Mouse (Mus musculus): ENCODE results near the gene Hsd17b14. TPM values are rescaled to one million over a fixed set of nuclear protein-coding genes. Genes with fewer than 3 reads are reported as not detected.

The Hsd17b14 gene
- total RNA-seq, 2 experiments from 2014 or later: 1.0 to 1.3 TPM

- peak; percentile 26; the same call in 1 of the 2 replicates for TF ChIP-seq CTCF (IDR thresholded peaks at IDR 0.05)
- peak overlapping the region; percentile 83 for H3K4me3 ChIP-seq
Observed at GRCm38 (mm10) chr7:45538163-45539041, 16.3 kb upstream of the Hsd17b14 start.

GRCm38 (mm10) chr7:45539095-45539494 is 15.6 kb upstream of the Hsd17b14 start:
- DNase-seq: no peak
- intact Hi-C loops (cut with DNase I): no loop called here
- Histone ChIP-seq H3K4me3 (no peak overlapping the region), H3K27ac (no peak overlapping the region)
- TF ChIP-seq CTCF (IDR thresholded peaks at IDR 0.05): no peak

More at GRCm38 (mm10) chr7:45538163-45539041, 16.3 kb upstream of the Hsd17b14 start:
- peak; percentile 59 for DNase-seq
- H3K27ac ChIP-seq: peak overlapping the region; percentile 71
- intact Hi-C loops (cut with DNase I): no loop called here

GRCm38 (mm10) chr7:45540213-45540612 is 14.5 kb upstream of the Hsd17b14 start:
- no peak for DNase-seq
- intact Hi-C loops (cut with DNase I): no loop called here
- Histone ChIP-seq H3K27ac (no peak overlapping the region), H3K4me3 (no peak overlapping the region)
- TF ChIP-seq CTCF (IDR thresholded peaks at IDR 0.05): no peak

- H3K4me3 ChIP-seq: no peak overlapping the region
- intact Hi-C loops (cut with DNase I): no loop called here
- DNase-seq: no peak
- no peak overlapping the region for H3K27ac ChIP-seq
- peak; percentile 41 for TF ChIP-seq CTCF (IDR thresholded peaks at IDR 0.05)
Observed at GRCm38 (mm10) chr7:45544525-45544924, 10.2 kb upstream of the Hsd17b14 start.

GRCm38 (mm10) chr7:45549641-45550436 is 4.9 kb upstream of the Hsd17b14 start:
- no peak for DNase-seq
- intact Hi-C loops (cut with DNase I): no loop called here

GRCm38 (mm10) chr7:45550821-45551511 is 3.7 kb upstream of the Hsd17b14 start:
- TF ChIP-seq CTCF (IDR thresholded peaks at IDR 0.05): no peak
- Histone ChIP-seq H3K27ac (peak overlapping the region; percentile 57), H3K4me3 (peak overlapping the region; percentile 11)
- no peak for DNase-seq
- intact Hi-C loops (cut with DNase I): no loop called here

More at GRCm38 (mm10) chr7:45549641-45550436, 4.9 kb upstream of the Hsd17b14 start:
- Histone ChIP-seq H3K4me3 (no peak overlapping the region; the same call in 1 of the 2 replicates), H3K27ac (peak overlapping the region; percentile 57; the same call in 1 of the 2 replicates)
- no peak for TF ChIP-seq CTCF (IDR thresholded peaks at IDR 0.05)

- Histone ChIP-seq H3K4me3 (no peak overlapping the region), H3K27ac (no peak overlapping the region)
- TF ChIP-seq CTCF (IDR thresholded peaks at IDR 0.05): no peak
- intact Hi-C loops (cut with DNase I): no loop called here
- DNase-seq: no peak
Observed at GRCm38 (mm10) chr7:45551512-45551883, 3.2 kb upstream of the Hsd17b14 start.

GRCm38 (mm10) chr7:45553519-45553918 is 1.2 kb upstream of the Hsd17b14 start:
- no peak for TF ChIP-seq CTCF (IDR thresholded peaks at IDR 0.05)
- no peak for DNase-seq
- intact Hi-C loops (cut with DNase I): no loop called here
- Histone ChIP-seq H3K27ac (no peak overlapping the region), H3K4me3 (no peak overlapping the region)

GRCm38 (mm10) chr7:45553990-45554389 is 703 bp upstream of the Hsd17b14 start:
- Histone ChIP-seq H3K4me3 (no peak overlapping the region), H3K27ac (no peak overlapping the region)
- no peak for DNase-seq
- TF ChIP-seq CTCF (IDR thresholded peaks at IDR 0.05): no peak
- intact Hi-C loops (cut with DNase I): no loop called here

GRCm38 (mm10) chr7:45555787-45556186 is 1.1 kb downstream of the Hsd17b14 start:
- H3K27ac ChIP-seq: no peak overlapping the region; the same call in 1 of the 2 replicates
- intact Hi-C loops (cut with DNase I): loop anchor here (2.0 kb wide), 1 partner anchor 35 kb away; no protein-coding TSS in a partner anchor
- no peak overlapping the region for H3K4me3 ChIP-seq
- peak; percentile 95; the same call in 1 of the 2 replicates for TF ChIP-seq CTCF (IDR thresholded peaks at IDR 0.05)
- peak; percentile 92 for DNase-seq

GRCm38 (mm10) chr7:45558907-45559306 is 4.2 kb downstream of the Hsd17b14 start:
- Histone ChIP-seq H3K27ac (no peak overlapping the region), H3K4me3 (no peak overlapping the region)
- DNase-seq: no peak
- TF ChIP-seq CTCF (IDR thresholded peaks at IDR 0.05): no peak
- intact Hi-C loops (cut with DNase I): no loop called here

GRCm38 (mm10) chr7:45560241-45560640 is 5.5 kb downstream of the Hsd17b14 start:
- intact Hi-C loops (cut with DNase I): loop anchor here (2.0 kb wide), 2 partner anchors 83 to 91 kb away; no protein-coding TSS in a partner anchor
- no peak for DNase-seq
- TF ChIP-seq CTCF (IDR thresholded peaks at IDR 0.05): no peak
- Histone ChIP-seq H3K4me3 (no peak overlapping the region), H3K27ac (no peak overlapping the region; the same call in 1 of the 2 replicates)
